Mouse (Mus musculus) large intestine, adult 2 months (tissue): ENCODE results near the gene Msi1. TPM values are rescaled to one million over a fixed set of nuclear protein-coding genes. Genes with fewer than 3 reads are reported as not detected.
"Not testable (repeated sequence)": the region's sequence is repeated elsewhere in the genome, so short reads cannot be mapped to it uniquely, and the experiment has no call there.

Source experiments
- DNase-seq: peaks from one replicate; pipeline ENCODE4 v3.0.0-alpha.2; 2012; ENCODE audit warnings: low read depth, low spot score
- WGBS: fragments of 180-500 bp; shearing (Covaris S2); methylation state at CpG from one replicate; pipeline ENCODE4 v1.1.7; 2018; 5-methylcytosine and 5-hydroxymethylcytosine counted together
- polyA plus RNA-seq: library from polyadenylated mRNA; depleted of rRNA; stranded (reverse); fragments of >200 nt; gene quantifications from 2 replicates; pipeline ENCODE4 v1.2.3, GENCODE M21; 2012

Gene Msi1
- polyA plus RNA-seq, 1 experiment = 8.7 TPM

DNA sequence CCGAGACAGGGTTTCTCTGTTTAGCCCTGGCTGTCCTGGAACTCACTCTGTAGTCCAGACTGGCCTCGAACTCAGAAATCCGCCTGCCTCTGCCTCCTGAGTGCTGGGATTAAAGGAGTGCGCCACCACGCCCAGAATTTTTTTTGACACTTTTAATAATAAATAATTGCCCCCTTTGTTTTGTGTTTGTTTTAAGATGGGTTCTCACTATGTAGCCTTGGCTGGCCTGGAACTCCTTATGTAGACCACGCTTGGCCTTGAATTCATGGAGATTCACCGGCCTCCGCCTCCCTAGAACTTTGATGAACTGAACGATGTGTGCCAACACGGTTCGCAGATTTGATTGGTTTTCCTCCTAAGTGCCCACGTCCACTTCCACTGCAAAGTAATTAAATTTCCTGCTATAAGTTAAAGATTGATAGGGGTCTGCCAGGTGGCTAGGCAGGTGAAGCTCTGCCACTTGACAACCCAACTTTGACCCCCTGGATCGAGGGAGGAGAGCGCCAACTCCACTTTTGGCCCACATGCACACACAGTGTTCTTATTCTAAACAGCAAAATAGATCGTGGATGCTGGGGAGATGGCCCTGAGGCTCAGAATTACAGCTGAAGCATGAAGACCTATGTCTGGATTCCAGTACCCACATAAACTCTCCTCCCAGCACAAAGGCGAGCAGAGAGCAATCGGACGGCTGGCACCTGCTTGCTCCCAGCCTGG, 56.2 kb downstream of the Msi1 start:
- 39% methylated on average over 18 of the region's 18 CpGs for WGBS
- no peak for DNase-seq

GRCm38 (mm10) chr5:115486726-115487125, 57.3 kb downstream of the Msi1 start:
- no peak for DNase-seq
- WGBS = 34% methylated on average over 4 of the region's 4 CpGs

GRCm38 (mm10) chr5:115487353-115487752, 58.0 kb downstream of the Msi1 start:
- WGBS = 79% methylated on average over 8 of the region's 8 CpGs
- DNase-seq = no peak

DNA sequence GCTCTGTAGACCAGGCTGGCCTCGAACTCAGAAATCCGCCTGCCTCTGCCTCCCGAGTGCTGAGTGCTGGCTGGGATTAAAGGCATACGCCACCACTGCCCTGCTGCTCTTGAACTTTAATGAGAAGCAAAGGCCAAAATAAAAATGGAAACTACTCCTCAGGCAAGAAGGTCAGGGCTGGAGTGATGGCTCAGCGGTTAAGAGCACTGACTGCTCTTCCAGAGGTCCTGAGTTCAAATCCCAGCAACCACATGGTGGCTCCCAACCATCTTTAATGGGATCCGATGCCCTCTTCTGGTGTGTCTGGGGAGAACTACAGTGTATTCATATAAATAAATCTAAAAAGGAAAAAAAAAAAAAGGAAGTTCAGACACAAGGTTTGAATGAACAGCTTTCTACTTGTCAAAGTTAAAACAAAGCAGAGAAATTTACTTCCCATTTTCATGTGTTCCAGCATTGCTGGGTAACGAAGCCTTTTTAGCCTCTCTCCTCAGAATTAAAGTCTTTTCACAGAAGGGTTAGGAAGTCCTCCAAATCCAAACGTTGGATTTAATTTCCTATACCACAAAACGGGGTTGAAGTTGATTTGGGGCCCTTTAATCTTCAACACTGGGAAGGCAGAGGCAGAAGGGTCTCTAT, 58.7 kb downstream of the Msi1 start:
- DNase-seq = no peak
- WGBS = 79% methylated on average over 9 of the region's 9 CpGs

DNA sequence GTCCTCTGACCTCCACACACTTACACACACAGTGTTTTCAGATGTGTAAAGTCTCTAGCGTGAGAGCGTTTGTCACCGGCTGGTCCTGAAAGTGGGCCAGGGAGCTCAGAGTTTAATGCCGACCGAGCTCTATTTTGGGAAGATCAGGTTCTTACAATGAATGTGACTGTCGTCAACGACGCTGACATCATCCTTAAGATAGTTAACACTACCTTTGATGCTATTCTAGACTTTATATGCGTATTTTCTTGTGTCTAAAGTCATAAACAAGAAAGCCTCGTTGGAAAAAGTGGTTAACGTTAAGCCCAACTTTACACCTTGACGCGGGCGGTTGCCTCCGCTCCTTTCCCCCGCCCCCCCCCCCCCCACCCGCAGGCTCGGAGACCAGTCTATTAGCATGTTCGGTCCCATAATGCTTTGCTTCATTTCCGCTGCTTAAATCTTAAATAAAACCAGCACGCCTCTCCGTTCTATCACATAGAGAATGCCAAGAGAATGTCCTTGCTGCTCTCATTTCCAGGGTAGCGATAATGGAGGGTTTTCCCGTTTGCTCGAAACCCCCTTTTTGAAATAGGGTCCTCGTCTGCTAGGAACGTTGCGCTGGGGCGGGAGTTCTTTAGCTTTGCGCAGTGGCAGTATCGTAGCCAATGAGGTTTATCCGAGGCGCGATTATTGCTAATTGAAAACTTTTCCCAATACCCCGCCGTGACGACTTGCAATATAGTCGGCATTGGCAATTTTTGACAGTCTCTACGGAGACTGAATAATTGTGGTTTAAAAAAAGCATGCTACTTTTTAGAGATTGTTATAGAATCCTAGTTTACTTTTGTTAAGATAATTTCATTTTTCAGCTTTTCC, 59.7 kb downstream of the Msi1 start:
- WGBS = under 1% methylated on average over 39 of the region's 39 CpGs
- no peak for DNase-seq

- WGBS = under 1% methylated on average over 50 of the region's 50 CpGs
- peak; percentile 78 for DNase-seq
Measured at GRCm38 (mm10) chr5:115489699-115490637, 60.6 kb downstream of the Msi1 start.

- 4% methylated on average over 8 of the region's 8 CpGs for WGBS
- DNase-seq = no peak
Measured at GRCm38 (mm10) chr5:115490638-115491000, 61.2 kb downstream of the Msi1 start.

DNA sequence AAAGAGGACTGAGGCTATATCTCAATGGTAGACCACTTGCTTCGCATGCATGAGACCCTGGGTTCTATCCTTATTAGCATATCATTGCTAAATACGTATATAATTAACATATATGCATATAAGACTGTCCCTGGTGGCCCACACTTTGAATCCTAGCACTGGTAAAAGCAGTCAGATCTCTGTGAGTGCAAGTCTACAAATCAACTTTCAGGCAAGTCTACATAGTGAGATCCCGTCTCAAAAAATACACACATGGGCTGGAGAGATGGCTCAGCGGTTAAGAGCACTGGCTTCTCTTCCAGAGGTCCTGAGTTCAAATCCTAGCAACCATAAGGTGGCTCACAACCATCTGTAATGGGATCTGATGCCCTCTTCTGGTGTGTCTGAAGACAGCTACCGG, 61.7 kb downstream of the Msi1 start:
- no peak for DNase-seq
- 29% methylated on average over 5 of the region's 5 CpGs for WGBS

DNA sequence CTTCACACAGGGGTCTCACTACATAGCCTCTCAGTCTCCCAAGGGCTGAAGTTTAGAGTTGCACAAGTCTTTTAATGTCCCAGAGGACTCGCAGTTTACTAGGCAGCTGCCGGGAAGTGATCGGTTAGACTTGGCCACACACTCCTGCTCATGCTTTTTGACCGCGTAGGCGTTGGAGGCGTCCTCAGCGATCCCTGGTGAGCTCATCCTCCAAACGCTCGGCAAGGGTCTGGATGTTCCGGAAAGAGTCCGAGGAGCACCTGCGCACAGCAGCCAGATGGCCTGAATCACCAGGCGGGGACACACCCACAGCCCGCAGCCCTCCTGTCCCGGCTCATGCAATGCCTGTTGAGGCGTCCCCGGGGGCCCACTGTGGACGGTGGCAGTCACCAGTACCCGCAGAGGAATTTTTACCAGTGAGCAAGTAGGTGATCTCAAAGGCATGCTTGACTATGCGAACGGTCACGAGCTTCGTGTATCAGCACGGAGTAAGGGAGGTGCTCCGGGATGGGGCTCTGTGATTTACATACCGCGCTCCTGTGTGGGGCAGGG, 62.4 kb downstream of the Msi1 start:
- DNase-seq = no peak
- WGBS = 2% methylated on average over 28 of the region's 28 CpGs

GRCm38 (mm10) chr5:115492711-115493335, 63.4 kb downstream of the Msi1 start:
- no peak for DNase-seq

DNA sequence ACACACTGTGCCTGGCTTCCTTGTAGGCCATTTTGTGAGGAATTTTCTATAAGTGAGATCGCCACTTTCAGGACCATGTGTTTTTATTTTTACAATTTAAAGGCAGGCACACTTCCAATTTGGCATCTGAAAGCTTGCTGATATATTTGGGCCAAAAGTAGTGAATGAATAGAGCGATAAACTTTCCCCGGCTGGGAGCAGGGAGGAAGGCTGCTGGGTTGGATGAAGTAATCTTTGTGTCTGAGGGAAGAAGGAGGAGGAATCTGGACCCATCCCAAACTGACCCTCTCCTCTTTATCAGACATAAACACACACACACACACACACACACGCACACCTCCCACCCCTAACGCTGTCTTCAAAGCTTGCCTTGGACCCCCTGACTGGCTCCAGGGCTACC, 64.0 kb downstream of the Msi1 start:
- WGBS = 57% methylated on average over 5 of the region's 5 CpGs
- no peak for DNase-seq

More at GRCm38 (mm10) chr5:115492711-115493335, 63.4 kb downstream of the Msi1 start:
- WGBS = 37% methylated on average over 6 of the region's 6 CpGs

DNA sequence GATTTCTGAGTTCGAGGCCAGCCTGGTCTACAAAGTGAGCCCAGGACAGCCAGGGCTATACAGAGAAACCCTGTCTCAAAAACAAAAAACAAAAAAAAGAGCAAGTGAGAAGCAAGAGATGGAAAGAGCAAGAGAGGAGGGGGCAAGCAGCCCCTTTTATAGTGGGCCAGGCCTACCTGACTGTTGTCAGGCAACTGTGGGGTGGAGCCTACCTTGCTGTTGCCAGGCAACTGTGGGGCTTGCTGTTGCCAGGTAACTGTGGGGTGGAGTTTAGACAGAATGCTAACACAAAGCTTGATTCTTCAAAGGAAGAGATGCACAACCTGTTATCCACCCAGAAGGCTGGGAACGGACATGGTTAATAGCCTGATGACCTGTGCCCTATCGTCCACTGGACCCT, 66.2 kb downstream of the Msi1 start:
- DNase-seq = not testable (repeated sequence)
- WGBS = 85% methylated on average over 3 of the region's 3 CpGs

GRCm38 (mm10) chr5:115497033-115497432, 67.6 kb downstream of the Msi1 start:
- 76% methylated on average over 7 of the region's 7 CpGs for WGBS

GRCm38 (mm10) chr5:115498307-115499240, 69.2 kb downstream of the Msi1 start:
- WGBS = 67% methylated on average over 9 of the region's 9 CpGs
- DNase-seq = no peak

More at GRCm38 (mm10) chr5:115497033-115497432, 67.6 kb downstream of the Msi1 start:
- DNase-seq = no peak

DNA sequence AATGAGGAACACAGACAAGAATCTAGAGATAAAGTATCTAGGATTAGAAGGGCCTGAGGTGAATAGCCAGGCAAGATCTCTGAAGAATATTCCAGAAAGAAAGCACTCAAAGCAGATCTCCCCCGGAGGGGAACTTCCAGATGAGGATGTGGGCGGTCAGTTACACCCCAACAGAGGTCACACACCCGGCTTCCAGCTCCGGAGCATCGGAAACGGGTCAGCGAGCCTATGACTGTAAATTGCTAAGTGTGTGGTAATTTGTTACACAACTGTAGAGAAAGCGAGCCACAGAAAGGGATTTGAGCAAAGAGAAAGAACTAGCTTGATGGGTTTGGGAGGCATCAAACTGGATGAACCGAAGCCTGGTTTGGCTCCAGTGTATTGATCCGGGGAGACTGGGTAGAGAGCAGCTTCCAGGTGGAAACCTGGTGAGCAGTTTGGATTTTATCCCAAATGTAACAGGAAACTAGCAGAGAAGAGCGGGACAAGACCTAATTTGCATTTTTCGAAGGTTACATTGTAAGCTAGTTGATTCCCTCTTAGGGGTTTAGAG, 71.1 kb downstream of the Msi1 start:
- no peak for DNase-seq
- WGBS = 66% methylated on average over 12 of the region's 12 CpGs

- DNase-seq = no peak
- 30% methylated on average over 12 of the region's 12 CpGs for WGBS
Measured at GRCm38 (mm10) chr5:115503035-115503434, 73.6 kb downstream of the Msi1 start.
